Mouse (Mus musculus) kidney, postnatal 36 days (tissue): ENCODE measurements at regions not wholly inside any gene's neighbourhood (a gene's known extent, or its start where the extent isn't known, plus 50 kb on each side); places are given as distances from the start of the nearest gene placed in this dataset.
A peak's percentile ranks its signal among the peaks of the same experiment; 100 is the strongest.

Experiments used
- DNase-seq, 2 experiments: peaks; one replicate each; pipeline ENCODE4 v3.0.0; 2021 to 2022; ENCODE audit warnings: mixed read lengths in 2 of 2

GRCm38 (mm10) chr12:77991627-77992026, 202.4 kb upstream of the Gm6657 start:
- no peak for DNase-seq

- no peak for DNase-seq
These were observed 199.9 kb upstream of the Gm6657 start for GRCm38 (mm10) chr12:77994176-77994575.

GRCm38 (mm10) chr12:77997916-77998315, 196.1 kb upstream of the Gm6657 start:
- no peak for DNase-seq

- DNase-seq, result no peak
These were observed 193.6 kb upstream of the Gm6657 start for GRCm38 (mm10) chr12:78000401-78000800.

- no peak for DNase-seq
These were observed 192.2 kb upstream of the Gm6657 start for GRCm38 (mm10) chr12:78001846-78002245.

GRCm38 (mm10) chr12:78033766-78034165, 160.3 kb upstream of the Gm6657 start:
- no peak for DNase-seq

GRCm38 (mm10) chr12:78046582-78046981, 147.5 kb upstream of the Gm6657 start:
- DNase-seq, result no peak

- DNase-seq, result peak; percentile 36 to 75
These were observed 138.1 kb upstream of the Gm6657 start for GRCm38 (mm10) chr12:78055956-78056355.

- no peak for DNase-seq
These were observed 136.9 kb upstream of the Gm6657 start for GRCm38 (mm10) chr12:78057166-78057565.

GRCm38 (mm10) chr12:78059965-78060364, 134.1 kb upstream of the Gm6657 start:
- no peak for DNase-seq

GRCm38 (mm10) chr12:78066024-78066423, 128.0 kb upstream of the Gm6657 start:
- DNase-seq, result no peak

GRCm38 (mm10) chr12:78072935-78073334, 121.1 kb upstream of the Gm6657 start:
- DNase-seq, result no peak

- no peak for DNase-seq
These were observed 119.7 kb upstream of the Gm6657 start for GRCm38 (mm10) chr12:78074290-78074802.

- no peak for DNase-seq
These were observed 116.8 kb upstream of the Gm6657 start for GRCm38 (mm10) chr12:78077285-78077684.

- no peak for DNase-seq
These were observed 111.9 kb upstream of the Gm6657 start for GRCm38 (mm10) chr12:78082163-78082562.

- no peak for DNase-seq
These were observed 108.0 kb upstream of the Gm6657 start for GRCm38 (mm10) chr12:78086016-78086415.

- DNase-seq, result no peak
These were observed 106.1 kb upstream of the Gm6657 start for GRCm38 (mm10) chr12:78087921-78088320.

GRCm38 (mm10) chr12:78094471-78094870, 99.6 kb upstream of the Gm6657 start:
- DNase-seq, result peak in 1 of 2 experiments; percentile 75

GRCm38 (mm10) chr12:78095352-78095751, 98.7 kb upstream of the Gm6657 start:
- no peak for DNase-seq

- DNase-seq, result no peak
These were observed 98.1 kb upstream of the Gm6657 start for GRCm38 (mm10) chr12:78095916-78096315.

- DNase-seq, result no peak
These were observed 96.9 kb upstream of the Gm6657 start for GRCm38 (mm10) chr12:78097119-78097518.

GRCm38 (mm10) chr12:78097692-78098091, 96.3 kb upstream of the Gm6657 start:
- DNase-seq, result no peak

GRCm38 (mm10) chr12:78098765-78099194, 95.3 kb upstream of the Gm6657 start:
- DNase-seq, result no peak

GRCm38 (mm10) chr12:78099761-78100160, 94.3 kb upstream of the Gm6657 start:
- no peak for DNase-seq

GRCm38 (mm10) chr12:78100756-78101155, 93.3 kb upstream of the Gm6657 start:
- peak; percentile 49 to 63 for DNase-seq
